Mouse (Mus musculus) adrenal gland, adult 18-20 months (tissue): ENCODE results near the gene Zfp451. TPM values are rescaled to one million over a fixed set of nuclear protein-coding genes. Genes with fewer than 3 reads are reported as not detected.
"Not testable (repeated sequence)": the region's sequence is repeated elsewhere in the genome, so short reads cannot be mapped to it uniquely, and the experiment has no call there.

ENCODE experiments used
- DNase-seq, 2 experiments: peaks; one replicate each; pipeline ENCODE4 v3.0.0; 2021 to 2022; ENCODE audit warnings: low spot score in 2 of 2
- total RNA-seq, 2 experiments: library from RNA; stranded (reverse); gene quantifications; 1 replicate in 1 of 2; 2 replicates in 1 of 2; pipeline ENCODE4 v1.2.3; 2021

The Zfp451 gene
- total RNA-seq, 2 experiments from 2014 or later = 30.8 to 32.8 TPM

- DNase-seq = no peak
Observed at GRCm38 (mm10) chr1:33758488-33758887, 55.9 kb downstream of the Zfp451 start.

GRCm38 (mm10) chr1:33757491-33758041 is 56.8 kb downstream of the Zfp451 start, which contains the start of gene Bag2:
Gene Bag2, minus strand, starts transcription at chr1:33757795.
- DNase-seq = peak; percentile 66 to 74

- DNase-seq = peak in 1 of 2 experiments; percentile 15
Observed at GRCm38 (mm10) chr1:33757033-33757413, 57.4 kb downstream of the Zfp451 start.

DNA sequence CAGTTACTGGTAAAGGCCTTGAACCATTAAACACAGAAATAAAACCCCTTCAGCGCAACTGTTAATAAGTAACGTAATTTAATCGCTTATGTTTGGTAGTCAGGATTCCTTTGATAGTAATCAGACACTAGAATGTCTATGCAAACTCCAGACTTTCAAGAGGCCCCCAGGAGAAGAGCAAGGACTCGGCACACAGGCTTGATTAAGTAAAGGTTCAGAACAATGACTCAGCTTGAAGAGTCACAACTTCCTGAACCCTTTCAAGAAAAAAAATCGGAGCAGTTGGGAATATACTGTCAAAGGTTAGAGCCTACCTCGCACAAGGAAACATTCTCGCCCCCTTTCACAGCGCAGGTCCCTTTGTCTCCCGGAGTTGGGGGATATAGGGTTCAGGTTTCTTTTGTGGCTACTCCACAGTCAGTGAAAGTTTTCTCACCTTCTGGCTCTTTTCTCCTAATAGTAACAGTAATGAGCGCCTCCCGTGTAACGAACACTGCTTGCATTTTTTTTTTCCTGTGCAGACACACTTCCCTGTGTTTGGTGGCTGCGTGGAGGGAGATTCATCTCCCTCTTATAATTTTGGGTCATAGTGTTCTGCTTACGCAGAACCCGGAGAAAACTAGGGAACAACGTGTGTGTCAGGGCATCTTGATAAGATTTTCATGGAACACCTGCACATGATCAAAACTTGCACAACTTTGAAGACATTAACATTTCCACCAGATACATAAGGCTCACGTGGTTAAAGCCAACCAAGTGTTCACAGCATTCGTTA is 58.0 kb downstream of the Zfp451 start:
- no peak for DNase-seq

GRCm38 (mm10) chr1:33755799-33756198 is 58.6 kb downstream of the Zfp451 start:
- no peak for DNase-seq

- DNase-seq = no peak
Observed at GRCm38 (mm10) chr1:33754965-33755735, 59.2 kb downstream of the Zfp451 start.

DNA sequence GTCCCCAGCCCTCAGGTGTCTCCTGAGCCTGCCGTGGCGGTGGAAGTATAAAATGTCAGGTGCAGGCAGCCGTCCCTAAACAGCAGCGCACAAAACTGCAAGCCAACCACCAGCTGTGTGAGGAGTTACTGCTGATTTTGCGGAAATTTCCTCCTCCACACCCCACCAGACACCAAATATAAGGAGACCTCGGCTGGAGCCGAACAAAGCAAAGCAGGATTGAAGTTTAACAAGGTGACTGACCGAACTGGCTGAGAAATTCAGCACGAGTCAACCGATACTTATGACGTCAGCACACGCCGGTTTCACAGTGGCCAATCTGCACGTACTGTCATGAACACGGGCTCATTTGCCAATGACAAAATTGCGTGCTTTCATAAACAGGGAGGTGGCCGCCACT is 60.3 kb downstream of the Zfp451 start:
- no peak for DNase-seq

DNA sequence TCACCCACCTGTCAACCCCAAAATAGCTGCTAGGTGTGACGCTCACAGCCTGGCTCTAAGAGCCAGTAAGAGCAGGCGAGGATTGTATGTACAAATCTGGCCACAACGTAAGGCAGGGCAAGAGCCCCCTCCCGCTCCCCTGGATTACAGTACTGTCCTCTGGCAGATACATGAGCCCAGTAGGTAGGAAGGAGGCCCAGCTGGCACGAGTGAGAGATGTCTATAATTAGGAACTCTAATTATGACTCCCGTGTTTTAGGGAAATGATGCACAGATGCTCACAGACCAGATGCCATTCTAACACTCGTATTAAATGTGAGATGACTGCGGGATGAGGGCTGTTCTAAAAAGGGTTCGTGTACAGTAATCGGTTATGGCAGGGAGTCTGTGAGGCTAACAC is 63.1 kb downstream of the Zfp451 start:
- no peak for DNase-seq

DNA sequence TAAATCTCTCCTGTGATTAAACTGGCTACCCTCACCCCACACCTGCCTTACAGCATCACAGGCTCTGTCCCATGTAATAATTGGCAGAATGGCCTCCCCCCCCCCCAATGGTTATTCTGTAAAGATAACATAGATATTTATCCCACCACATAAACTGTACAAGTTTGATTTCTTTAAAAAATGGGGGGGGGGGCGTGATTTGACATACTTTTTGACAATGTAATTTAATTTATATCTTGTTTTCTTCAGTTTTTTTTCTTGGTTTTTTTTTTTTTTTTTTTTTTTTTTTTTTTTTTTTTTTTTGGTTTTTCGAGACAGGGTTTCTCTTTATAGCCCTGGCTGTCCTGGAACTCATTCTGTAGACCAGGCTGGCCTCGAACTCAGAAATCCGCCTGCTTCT is 64.7 kb downstream of the Zfp451 start:
- DNase-seq = not testable (repeated sequence)

GRCm38 (mm10) chr1:33749109-33749508 is 65.3 kb downstream of the Zfp451 start:
- DNase-seq = no peak

- no peak for DNase-seq
Observed at GRCm38 (mm10) chr1:33745901-33746300, 68.5 kb downstream of the Zfp451 start.

DNA sequence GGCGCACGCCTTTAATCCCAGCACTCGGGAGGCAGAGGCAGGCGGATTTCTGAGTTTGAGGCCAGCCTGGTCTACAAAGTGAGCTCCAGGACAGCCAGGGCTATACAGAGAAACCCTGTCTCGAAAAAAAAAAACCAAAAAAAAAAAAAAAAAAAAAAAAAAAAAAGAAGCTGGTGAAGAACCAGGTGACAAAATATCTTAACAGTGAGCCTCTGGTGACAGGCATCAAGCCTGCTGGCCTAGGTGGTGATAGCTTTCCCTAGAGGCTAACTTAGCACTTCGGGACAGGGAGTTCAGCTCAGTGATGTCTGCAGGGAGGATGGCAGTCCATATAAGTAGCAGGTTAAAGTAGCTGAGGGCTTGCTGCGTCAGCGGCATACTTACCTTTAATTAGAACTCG is 69.6 kb downstream of the Zfp451 start:
- not testable (repeated sequence) for DNase-seq

- no peak for DNase-seq
Observed at GRCm38 (mm10) chr1:33742903-33743302, 71.5 kb downstream of the Zfp451 start.

GRCm38 (mm10) chr1:33739302-33739701 is 75.1 kb downstream of the Zfp451 start:
- DNase-seq = peak; percentile 69 to 77

DNA sequence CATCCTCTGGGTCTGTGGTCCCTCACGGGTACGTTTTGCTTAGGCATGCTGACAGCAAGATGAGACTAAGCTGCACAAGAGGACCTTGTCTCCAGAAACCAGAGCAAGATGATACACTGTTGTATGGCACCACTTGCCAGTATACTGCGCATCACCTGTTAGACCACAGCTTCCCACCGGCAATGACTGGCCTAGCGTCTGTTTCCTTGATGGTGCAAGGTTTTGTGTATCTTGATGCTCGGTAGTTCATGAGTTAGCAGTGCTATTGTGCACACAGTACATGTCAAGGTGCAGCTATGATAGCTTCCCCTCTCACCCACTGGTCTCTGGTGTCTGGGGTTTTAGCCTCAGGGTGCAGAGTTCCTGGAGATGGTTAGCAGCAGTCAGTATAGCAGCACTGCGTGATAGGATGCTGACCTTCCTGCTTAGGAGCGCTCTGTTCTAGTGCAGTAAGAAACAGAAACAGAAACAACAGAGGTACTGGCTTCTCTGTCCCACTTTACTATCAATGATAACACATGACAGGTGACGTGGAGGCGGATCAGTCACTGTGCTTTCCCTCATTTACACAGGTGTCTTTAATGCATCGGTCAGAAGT is 75.6 kb downstream of the Zfp451 start:
- no peak for DNase-seq

DNA sequence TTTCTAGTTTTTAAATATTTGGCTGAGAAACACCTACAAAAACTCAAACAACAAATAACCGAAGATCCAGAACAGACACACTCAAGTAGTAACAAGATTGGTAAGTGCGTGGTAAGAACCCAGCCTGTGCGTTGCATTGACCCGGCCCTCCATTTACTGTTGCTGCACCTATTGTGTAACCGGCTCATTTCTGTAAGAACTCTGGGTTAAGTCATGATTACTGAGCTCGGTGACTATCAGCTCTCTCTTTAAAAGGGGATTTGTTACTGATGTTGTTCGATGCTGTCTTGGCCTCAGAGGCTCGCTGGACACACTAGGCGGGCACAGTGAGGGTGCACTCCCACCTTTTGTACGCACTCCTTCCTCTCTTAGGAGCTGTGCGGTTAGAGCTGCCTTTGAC is 76.1 kb downstream of the Zfp451 start:
- DNase-seq = no peak

DNA sequence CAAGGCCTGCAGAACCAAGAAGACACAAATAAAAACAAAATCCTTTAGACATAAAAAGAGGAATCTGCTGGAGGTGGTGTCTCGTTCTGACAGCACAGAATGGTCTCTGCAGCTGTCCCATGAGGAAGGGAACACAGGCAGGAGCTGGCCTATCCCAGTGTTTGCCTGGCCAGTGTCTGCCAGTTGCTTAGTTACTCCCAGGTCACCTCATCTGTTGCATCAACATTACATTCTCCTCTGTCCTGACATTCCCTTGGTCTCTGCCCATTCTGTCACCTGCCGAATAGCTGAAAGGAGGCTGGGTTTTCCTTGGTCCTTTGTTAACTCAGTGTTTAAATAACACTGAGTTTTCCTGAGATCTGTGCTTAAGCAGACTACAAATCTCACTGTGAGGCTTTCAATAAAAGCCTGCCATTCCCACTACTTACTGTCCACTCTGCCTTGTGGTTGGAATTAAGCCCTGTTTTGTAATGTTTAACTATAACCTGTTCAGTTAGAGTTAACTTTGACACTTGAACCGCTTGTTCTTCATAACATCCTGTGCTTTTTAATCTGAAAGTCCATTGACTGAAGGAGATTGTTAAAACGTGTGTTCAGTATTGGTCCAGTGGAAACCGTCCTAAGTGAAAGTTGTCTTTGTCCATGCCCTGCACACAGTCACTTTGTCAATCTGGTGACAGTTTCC is 80.3 kb downstream of the Zfp451 start:
- no peak for DNase-seq

DNA sequence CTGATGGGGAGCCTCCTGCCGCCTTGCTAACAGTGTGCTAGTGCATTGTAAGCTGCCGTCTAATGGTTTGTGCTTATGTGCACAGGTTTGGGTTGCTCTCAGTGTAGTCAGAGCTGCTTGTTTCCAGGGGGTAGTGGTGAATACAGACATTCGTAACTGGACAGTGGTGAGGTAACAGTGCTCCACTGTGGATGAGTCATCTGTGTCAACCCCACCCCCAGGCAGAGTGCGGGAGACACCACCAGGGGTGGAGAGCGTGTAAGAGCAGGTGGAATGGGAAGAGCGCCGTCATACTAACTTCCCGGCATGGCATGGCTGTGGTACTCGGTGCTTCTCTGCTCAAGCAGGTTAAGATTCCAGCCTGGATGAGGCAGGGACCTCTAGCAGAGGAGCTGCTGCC is 81.4 kb downstream of the Zfp451 start:
- no peak for DNase-seq

DNA sequence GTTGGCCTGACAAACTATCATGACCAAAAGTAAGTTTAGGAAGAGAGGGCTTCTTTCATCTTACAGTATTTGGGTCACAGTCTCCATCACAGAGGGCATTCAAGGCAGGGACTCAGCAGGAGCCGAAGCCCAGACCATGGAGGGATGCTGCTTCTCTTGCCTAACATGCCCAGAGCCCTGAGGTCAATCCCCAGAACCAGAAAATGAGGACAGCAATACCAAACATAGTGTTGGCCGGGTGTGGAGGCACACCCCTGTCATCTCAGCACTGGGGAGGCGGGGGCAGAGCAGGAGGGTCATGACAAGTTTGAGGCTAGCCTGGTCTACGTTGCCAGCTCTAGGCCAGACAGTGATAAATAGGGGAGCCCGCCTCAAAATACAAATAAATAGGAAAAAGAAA is 89.3 kb downstream of the Zfp451 start:
- DNase-seq = no peak

DNA sequence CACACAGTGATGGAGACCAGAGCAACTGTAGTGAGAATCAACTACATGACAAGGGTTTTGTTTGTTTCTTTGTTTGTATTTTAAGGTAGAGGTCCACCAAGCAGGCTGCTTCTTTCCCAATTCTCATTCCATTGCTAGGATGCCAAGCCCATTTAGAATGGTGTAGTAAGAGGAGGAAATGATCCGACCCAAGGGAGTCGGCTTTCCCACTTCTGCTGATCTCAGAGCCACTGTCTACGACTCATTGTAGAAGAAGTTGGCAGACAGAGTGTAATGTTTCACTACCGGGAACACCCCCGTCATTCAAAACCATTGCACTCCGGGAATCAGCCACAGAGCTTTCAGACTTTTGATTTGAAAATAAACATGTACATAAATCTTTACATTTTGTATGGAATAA is 89.9 kb downstream of the Zfp451 start:
- no peak for DNase-seq

GRCm38 (mm10) chr1:33721020-33721419 is 93.4 kb downstream of the Zfp451 start:
- no peak for DNase-seq
